Mouse (Mus musculus) CH12.LX (cell line): ENCODE data around the gene Dglucy.

Experiments used
- CHD1 ChIP-seq: IDR thresholded peaks from 2 replicates; pipeline ENCODE4 v1.6.1; 2012; ENCODE audit warnings: low read depth, low read length, improper control_type of control experiment, inconsistent platforms
- CHD2 ChIP-seq: IDR thresholded peaks from 2 replicates; pipeline ENCODE4 v1.6.1; 2011; ENCODE audit warnings: low read length, improper control_type of control experiment
- CTCF ChIP-seq, 2 experiments: IDR thresholded peaks in 1 of 2; conservative IDR thresholded peaks in 1 of 2; 2 replicates each; pipeline ENCODE4 v1.5.1; 2011 to 2012; ENCODE audit warnings: low read depth in 2 of 2, low read length in 2 of 2, improper control_type of control experiment in 1 of 2, inconsistent platforms in 1 of 2, mild to moderate bottlenecking in 1 of 2, moderate library complexity in 1 of 2
- EP300 ChIP-seq: IDR thresholded peaks from 2 replicates; pipeline ENCODE4 v1.6.1; 2011; ENCODE audit warnings: low read length, improper control_type of control experiment
- HCFC1 ChIP-seq: IDR thresholded peaks from 2 replicates; pipeline ENCODE4 v1.6.1; 2012; ENCODE audit warnings: low read depth, mild to moderate bottlenecking, inconsistent platforms, low read length, improper control_type of control experiment
- MAZ ChIP-seq: IDR thresholded peaks from 2 replicates; pipeline ENCODE4 v1.6.1; 2012; ENCODE audit warnings: low read depth, mild to moderate bottlenecking, inconsistent platforms, low read length, improper control_type of control experiment, moderate library complexity
- POLR2AphosphoS2 ChIP-seq: IDR thresholded peaks from 2 replicates; pipeline ENCODE4 v1.6.1; 2011; ENCODE audit warnings: low read depth, low read length, improper control_type of control experiment
- TCF12 ChIP-seq: IDR thresholded peaks from 2 replicates; pipeline ENCODE4 v1.6.1; 2014; ENCODE audit warnings: low read depth, mild to moderate bottlenecking, inconsistent platforms, low read length, improper control_type of control experiment

DNA sequence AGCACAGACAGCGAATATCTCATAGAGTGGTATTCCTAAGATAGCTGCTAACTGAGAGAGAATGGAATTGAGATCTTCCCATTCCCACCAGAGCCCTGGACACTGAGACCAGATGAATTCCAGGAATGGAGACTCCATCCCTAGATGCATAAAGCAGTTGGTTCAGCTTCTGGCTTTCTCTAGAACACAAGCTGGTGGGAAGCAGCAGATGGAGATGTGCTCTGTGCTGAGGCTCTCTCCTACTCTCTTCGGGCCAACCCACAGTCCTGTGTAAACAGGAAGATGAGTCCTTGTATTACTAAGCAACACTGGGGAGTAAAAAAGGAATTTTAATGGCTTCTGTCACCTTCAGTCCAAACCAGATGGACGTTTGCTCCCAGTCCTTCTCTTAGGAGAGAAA is 96.7 kb downstream of the Dglucy start:
- TF ChIP-seq CHD2 (no peak), CTCF (conservative IDR thresholded peaks at IDR 0.05 in 1 of 2, IDR thresholded peaks at IDR 0.05 in 1 of 2; ENCODE audit: low read depth in 2 of 2, low read length in 2 of 2) (no peak), TCF12 (no peak), HCFC1 (no peak), POLR2AphosphoS2 (no peak), EP300 (no peak), CHD1 (no peak), MAZ (no peak)
